Mouse (Mus musculus) limb, embryonic 10.5 days (tissue): ENCODE measurements around the gene Mmp24. TPM values are rescaled to one million over a fixed set of nuclear protein-coding genes. Genes with fewer than 3 reads are reported as not detected.

ENCODE experiments used
- DNase-seq: peaks from one replicate; pipeline ENCODE4 v3.0.0-alpha.2; 2017; ENCODE audit warnings: low spot score
- H3K27ac ChIP-seq: fragments of 300-500 bp; sonication (generic); 2 replicates; pipeline ENCODE4 v1.5.1; 2016; ENCODE audit warnings: mild to moderate bottlenecking
- H3K27me3 ChIP-seq: fragments of 300-500 bp; sonication (generic); 2 replicates; pipeline ENCODE4 v1.6.1; 2016; ENCODE audit warnings: low read depth, mild to moderate bottlenecking; ENCODE audit not compliant: poor library complexity, severe bottlenecking
- H3K36me3 ChIP-seq: fragments of 300-500 bp; sonication (generic); 2 replicates; pipeline ENCODE4 v1.6.1; 2016; ENCODE audit warnings: mild to moderate bottlenecking, moderate library complexity
- H3K4me1 ChIP-seq: fragments of 300-500 bp; sonication (generic); 2 replicates; pipeline ENCODE4 v1.6.1; 2016
- H3K4me3 ChIP-seq: fragments of 300-500 bp; sonication (generic); 2 replicates; pipeline ENCODE4 v1.5.1; 2016; ENCODE audit warnings: mild to moderate bottlenecking, moderate library complexity
- H3K9me3 ChIP-seq: fragments of 300-500 bp; sonication (generic); replicated peaks from 2 replicates; pipeline ENCODE4 v1.6.1; 2016; ENCODE audit warnings: mild to moderate bottlenecking
- WGBS: fragments of 180-500 bp; shearing (Covaris S2); methylation state at CpG from one replicate; pipeline ENCODE4 v1.1.7; 2016; 5-methylcytosine and 5-hydroxymethylcytosine counted together
- polyA plus RNA-seq: library from polyadenylated mRNA; unstranded; fragments of >200 nt; fragmentation: Nextera tagmentation; extraction: Ambion mirVana; gene quantifications from 2 replicates; pipeline ENCODE4 v1.2.1, GENCODE M21; 2016

Mmp24 gene
- polyA plus RNA-seq, 1 experiment from 2014 or later: 0.05 TPM

DNA sequence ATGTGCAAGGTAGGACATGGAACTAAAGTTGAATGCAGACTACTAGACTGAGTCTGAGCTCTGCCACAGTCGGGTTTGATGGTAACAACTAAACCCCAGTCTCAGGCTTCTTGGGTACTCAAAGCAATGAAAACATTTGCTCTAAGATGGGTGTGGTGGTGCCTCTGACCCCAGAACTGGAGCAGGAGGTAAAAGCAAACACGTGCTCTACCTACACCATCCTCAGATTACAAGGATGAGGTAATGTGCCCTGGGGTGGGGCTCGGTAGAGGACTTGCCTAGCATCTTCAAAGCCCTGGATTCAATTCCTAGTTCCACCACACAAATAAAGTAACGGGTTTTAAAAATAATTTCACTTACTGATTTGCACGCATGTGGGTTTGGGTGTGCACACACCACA is 77.4 kb downstream of the Mmp24 start:
- H3K9me3 ChIP-seq: no peaks in the 10 kb centered on the region
- H3K36me3 ChIP-seq: peaks cover 90% of the 10 kb centered on the region
- no peaks in the 10 kb centered on the region for H3K4me1 ChIP-seq
- H3K27me3 ChIP-seq: no peaks in the 10 kb centered on the region
- no peak for DNase-seq
- WGBS: 88% methylated on average over 5 of the region's 5 CpGs
- no peak overlapping the region for H3K4me3 ChIP-seq
- no peak overlapping the region for H3K27ac ChIP-seq

DNA sequence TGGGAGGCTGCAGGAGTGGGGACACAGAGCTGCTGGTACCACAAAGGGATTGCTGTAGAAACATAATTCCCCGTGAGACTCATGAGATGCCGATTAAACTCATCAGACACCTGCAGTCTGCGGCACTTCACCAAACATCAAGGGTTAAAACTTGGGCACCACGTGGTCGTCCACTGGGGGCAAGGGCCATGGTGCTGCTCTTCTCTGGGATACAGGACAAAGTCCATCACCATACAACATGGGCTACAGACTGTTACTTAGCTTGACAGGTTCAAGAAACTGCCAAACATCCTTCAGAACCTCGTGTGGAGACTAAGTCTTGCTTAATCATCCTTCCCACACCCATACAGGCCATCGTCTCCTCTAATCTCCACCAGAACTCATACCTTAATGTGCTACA is 85.0 kb downstream of the Mmp24 start:
- Histone ChIP-seq H3K27ac (no peak overlapping the region), H3K9me3 (no peaks in the 10 kb centered on the region), H3K27me3 (no peaks in the 10 kb centered on the region), H3K36me3 (peaks cover 44% of the 10 kb centered on the region), H3K4me1 (peaks cover 25% of the 10 kb centered on the region), H3K4me3 (no peak overlapping the region)
- no peak for DNase-seq
- WGBS: 84% methylated on average over 7 of the region's 7 CpGs

DNA sequence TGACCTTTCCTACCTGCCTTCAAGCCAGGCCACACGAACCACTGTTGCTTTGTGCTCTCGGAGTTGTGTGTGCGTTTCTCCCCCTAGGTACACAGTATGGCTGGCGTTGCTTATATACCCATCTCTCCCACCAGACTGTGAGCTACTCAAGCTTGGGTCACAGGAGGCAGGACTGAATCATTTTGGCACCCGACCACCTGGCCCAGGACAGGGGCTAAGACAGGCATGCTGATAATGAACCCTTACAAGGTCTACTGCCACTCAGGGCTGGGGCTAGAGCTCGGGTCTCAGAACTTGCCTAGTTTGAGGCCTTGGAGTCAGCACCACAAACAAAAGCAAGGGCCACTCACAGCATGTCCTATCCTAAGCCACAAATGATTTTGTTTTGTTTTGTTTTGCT is 86.4 kb downstream of the Mmp24 start:
- H3K9me3 ChIP-seq: no peaks in the 10 kb centered on the region
- H3K4me3 ChIP-seq: no peak overlapping the region
- no peak overlapping the region; the same call in 1 of the 2 replicates for H3K27ac ChIP-seq
- H3K4me1 ChIP-seq: peaks cover 25% of the 10 kb centered on the region
- H3K36me3 ChIP-seq: peaks cover 31% of the 10 kb centered on the region
- WGBS: 92% methylated on average over 6 of the region's 6 CpGs
- no peak for DNase-seq
- no peaks in the 10 kb centered on the region for H3K27me3 ChIP-seq

DNA sequence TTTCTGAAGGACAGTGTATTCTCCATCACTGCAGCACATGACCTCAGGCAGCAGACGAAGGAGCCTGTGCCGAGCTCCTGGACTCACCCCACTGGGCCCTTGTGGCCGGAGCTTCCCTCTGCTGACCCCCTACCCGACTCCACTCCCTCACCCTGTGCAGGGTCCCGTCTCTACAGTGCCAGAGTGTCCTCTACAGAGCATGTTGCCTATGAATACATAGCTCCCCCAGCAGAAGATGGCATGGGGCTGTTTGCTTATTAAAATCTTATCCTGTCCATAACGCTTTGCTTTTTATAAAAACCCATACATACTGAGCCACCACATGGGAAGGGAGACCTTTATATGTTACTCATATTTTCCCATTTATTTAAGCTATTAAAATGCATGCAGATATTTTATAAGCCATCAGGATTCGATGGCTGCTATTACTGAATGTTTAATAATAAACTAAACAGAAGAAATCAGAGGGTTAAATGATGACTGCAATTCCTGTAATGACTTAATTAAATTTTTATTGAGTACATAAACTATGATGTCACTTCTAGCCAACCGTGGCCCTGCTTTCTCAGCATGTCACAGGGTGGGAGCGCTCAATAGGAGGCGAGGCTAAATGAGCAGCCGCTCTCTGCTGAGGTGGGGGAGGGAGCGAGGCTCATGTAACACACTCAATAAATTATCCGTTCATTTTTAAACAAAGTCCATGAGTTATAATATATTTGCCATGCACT is 87.6 kb downstream of the Mmp24 start:
- no peaks in the 10 kb centered on the region for H3K9me3 ChIP-seq
- no peak overlapping the region for H3K4me3 ChIP-seq
- peaks cover 32% of the 10 kb centered on the region for H3K36me3 ChIP-seq
- peak; percentile 43 for DNase-seq
- 72% methylated on average over 13 of the region's 13 CpGs for WGBS
- no peaks in the 10 kb centered on the region for H3K27me3 ChIP-seq
- H3K4me1 ChIP-seq: peaks cover 25% of the 10 kb centered on the region
- H3K27ac ChIP-seq: peak overlapping the region; percentile 69

DNA sequence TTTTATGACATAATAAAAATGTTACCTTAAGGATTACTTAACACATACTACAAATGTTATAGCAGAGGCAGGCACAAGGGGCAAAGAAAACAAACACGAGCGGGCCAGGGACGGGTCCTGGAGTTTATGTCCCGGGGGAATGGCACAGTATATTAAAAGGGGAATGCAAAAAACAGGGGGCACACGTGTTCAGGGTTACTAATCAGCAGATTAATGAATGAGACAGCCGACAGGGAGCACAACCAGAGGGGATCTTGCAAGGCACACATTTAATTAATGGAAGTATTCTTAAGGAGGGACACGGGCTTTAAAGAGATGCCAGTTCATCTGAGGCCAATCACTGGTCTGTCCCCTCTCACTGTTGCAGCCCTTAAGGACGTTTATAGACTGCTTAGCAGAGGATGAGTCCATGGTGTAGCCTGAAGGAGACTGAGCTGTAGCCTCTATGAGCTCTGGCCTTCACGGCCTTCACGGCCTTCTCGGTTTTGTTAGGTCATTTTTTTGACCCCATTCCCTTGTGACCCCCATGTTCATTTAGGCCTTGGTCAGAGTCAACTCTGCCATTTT is 88.2 kb downstream of the Mmp24 start:
- peak overlapping the region; percentile 61 for H3K27ac ChIP-seq
- WGBS: 60% methylated on average over 11 of the region's 11 CpGs

More for the DNA sequence above, 88.2 kb downstream of the Mmp24 start:
- Histone ChIP-seq H3K4me3 (no peak overlapping the region), H3K27me3 (no peaks in the 10 kb centered on the region), H3K36me3 (peaks cover 34% of the 10 kb centered on the region), H3K4me1 (peaks cover 25% of the 10 kb centered on the region), H3K9me3 (no peaks in the 10 kb centered on the region)
- peak; percentile 35 for DNase-seq

Other genes starting within 250 kb of the Mmp24 start
- 24.3 and 25.1 TPM in 2 replicates for gene Gss, start 182.5 kb upstream of the Mmp24 start, polyA plus RNA-seq
- 0.36 and 0.63 TPM in 2 replicates for gene Myh7b, start 164.1 kb upstream of the Mmp24 start, polyA plus RNA-seq
- 125 and 141 TPM in 2 replicates for gene Trpc4ap, start 83.0 kb upstream of the Mmp24 start, polyA plus RNA-seq
- 22.1 and 26.6 TPM in 2 replicates for gene Edem2, start 45.9 kb upstream of the Mmp24 start, polyA plus RNA-seq
- not detected in 2 replicates for gene Gm17581, start 39.5 kb upstream of the Mmp24 start, polyA plus RNA-seq
- 0.87 and 1.9 TPM in 2 replicates for gene Procr, start 24.2 kb upstream of the Mmp24 start, polyA plus RNA-seq
- gene BC029722, start 44.1 kb downstream of the Mmp24 start, polyA plus RNA-seq: 8.0 and 8.2 TPM in 2 replicates
- gene Eif6, start 51.6 kb downstream of the Mmp24 start, polyA plus RNA-seq: 250 and 301 TPM in 2 replicates
- 0.31 and 0.39 TPM in 2 replicates for gene Fam83c, start 59.5 kb downstream of the Mmp24 start, polyA plus RNA-seq
- gene Uqcc1, start 155.0 kb downstream of the Mmp24 start, polyA plus RNA-seq: 78.6 and 83.1 TPM in 2 replicates
- gene Gm15557, start 165.4 kb downstream of the Mmp24 start, polyA plus RNA-seq: 0.13 and 0.18 TPM in 2 replicates
- 1.4 and 8.1 TPM in 2 replicates for gene Gdf5, start 170.0 kb downstream of the Mmp24 start, polyA plus RNA-seq
- gene Cep250, start 181.1 kb downstream of the Mmp24 start, polyA plus RNA-seq: 28.7 and 34.3 TPM in 2 replicates
- 1.2 and 1.5 TPM in 2 replicates for gene 6430550D23Rik, start 232.6 kb downstream of the Mmp24 start, polyA plus RNA-seq
- gene Ergic3, start 232.7 kb downstream of the Mmp24 start, polyA plus RNA-seq: 191 TPM in 2 replicates